Mouse (Mus musculus) right cerebral cortex, postnatal 4 days (tissue): ENCODE measurements around the gene Gm21981.
"Not testable (repeated sequence)": the region's sequence is repeated elsewhere in the genome, so short reads cannot be mapped to it uniquely, and the experiment has no call there.

ENCODE experiments used
- DNase-seq: peaks from one replicate; pipeline ENCODE4 v3.0.0-alpha.2; 2022

The Gm21981 gene

GRCm38 (mm10) chr17:47663009-47663713 lies 31.1 kb downstream of the Gm21981 start:
- DNase-seq = no peak

- no peak for DNase-seq
These were observed 35.5 kb downstream of the Gm21981 start for GRCm38 (mm10) chr17:47658741-47659243.

- DNase-seq = no peak
These were observed 36.4 kb downstream of the Gm21981 start for GRCm38 (mm10) chr17:47657901-47658300.

GRCm38 (mm10) chr17:47655697-47656096 lies 38.6 kb downstream of the Gm21981 start:
- no peak for DNase-seq

DNA sequence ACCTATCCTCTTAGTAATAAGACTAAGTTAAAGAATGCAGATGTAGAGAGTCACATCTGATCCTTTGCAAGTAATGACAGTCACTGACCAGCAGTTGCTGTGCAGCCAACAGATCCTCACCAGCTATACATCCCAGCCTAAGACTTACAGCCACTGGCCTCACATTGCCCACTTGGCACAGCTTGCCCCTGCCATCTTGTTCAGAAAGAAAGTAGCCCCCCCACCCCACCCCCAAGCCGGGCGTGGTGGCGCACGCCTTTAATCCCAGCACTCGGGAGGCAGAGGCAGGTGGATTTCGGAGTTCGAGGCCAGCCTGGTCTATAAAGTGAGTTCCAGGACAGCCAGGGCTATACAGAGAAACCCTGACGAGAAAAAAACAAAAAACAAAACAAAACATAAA lies 39.9 kb downstream of the Gm21981 start:
- not testable (repeated sequence) for DNase-seq

- DNase-seq = no peak
These were observed 42.3 kb downstream of the Gm21981 start for GRCm38 (mm10) chr17:47651953-47652352.

DNA sequence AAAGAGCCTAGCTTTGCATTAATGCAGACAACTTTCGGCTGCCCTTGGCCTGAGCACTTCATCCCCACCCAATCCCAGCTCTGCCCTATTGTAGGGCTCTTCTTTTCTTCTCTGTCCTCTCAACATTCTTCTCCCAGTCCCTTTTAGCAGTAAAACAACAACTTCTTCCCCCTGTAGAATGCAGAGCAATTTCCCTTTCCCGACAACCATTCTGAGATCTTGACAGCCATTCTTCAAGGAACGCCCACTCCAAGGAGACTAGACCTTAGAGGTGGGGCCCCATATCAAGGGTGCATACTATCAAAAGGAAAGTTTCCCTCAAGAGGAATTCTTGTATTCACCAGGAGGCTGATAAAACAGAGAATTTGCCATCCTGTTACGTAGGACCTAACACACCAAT lies 45.3 kb downstream of the Gm21981 start:
- no peak for DNase-seq

DNA sequence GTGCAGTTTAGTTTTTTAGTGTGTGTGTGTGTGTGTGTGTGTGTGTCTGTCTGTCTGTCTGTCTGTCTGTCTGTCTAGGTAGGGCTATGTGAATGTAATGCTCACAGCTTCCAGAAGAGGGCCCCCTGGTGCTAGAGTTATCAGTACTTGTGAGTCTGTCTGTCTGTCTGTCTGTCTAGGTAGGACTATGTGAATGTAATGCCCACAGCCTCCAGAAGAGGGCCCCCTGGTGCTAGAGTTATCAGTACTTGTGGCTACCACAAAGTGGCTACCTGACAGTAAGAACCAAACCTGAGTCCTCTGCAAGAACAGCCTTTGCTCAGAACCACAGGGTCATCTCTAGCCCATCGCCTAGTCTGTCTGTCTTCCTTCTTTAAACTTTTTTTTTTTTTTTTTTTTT lies 47.6 kb downstream of the Gm21981 start:
- no peak for DNase-seq

DNA sequence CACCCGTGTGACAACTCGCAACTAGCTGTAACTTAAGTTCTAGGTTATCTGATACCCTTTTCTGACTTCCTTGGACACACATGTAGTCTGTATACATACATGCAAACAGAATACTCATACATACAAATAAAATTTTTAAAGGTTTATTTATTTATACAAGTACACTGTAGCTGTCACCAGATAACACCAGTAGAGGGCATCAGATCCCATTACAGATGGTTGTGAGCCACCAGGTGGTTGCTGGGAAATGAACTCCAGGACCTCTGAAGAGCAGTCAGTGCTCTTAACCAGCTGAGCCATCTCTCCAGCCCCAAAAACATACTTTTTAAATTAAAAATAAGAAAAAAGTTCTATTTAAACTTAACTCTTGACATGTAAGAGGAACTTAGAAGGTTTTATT lies 51.3 kb downstream of the Gm21981 start:
- no peak for DNase-seq
